Mouse (Mus musculus) bone marrow, adult 2 months (tissue): ENCODE measurements around the gene Boll. TPM values are rescaled to one million over a fixed set of nuclear protein-coding genes. Genes with fewer than 3 reads are reported as not detected.

ENCODE experiments used
- H3K27ac ChIP-seq: fragments of 200-500 bp; 2 replicates; pipeline ENCODE4 v1.5.1; 2012; ENCODE audit warnings: low read depth, mild to moderate bottlenecking, control low read depth, inconsistent platforms, low read length; ENCODE audit not compliant: control insufficient read depth, poor library complexity, insufficient read depth
- H3K4me1 ChIP-seq: fragments of 200-500 bp; 2 replicates; pipeline ENCODE4 v1.6.1; 2011; ENCODE audit warnings: low read length; ENCODE audit not compliant: control insufficient read depth, insufficient read depth
- H3K4me3 ChIP-seq: fragments of 200-500 bp; replicated peaks from 2 replicates; pipeline ENCODE3; 2011; ENCODE audit warnings: mild to moderate bottlenecking, low read depth, low read length, control low read depth; ENCODE audit not compliant: control insufficient read depth
- CTCF ChIP-seq: fragments of 200-500 bp; IDR thresholded peaks from 2 replicates; pipeline ENCODE4 v1.5.1; 2011; ENCODE audit warnings: low read length, control low read depth; ENCODE audit not compliant: control insufficient read depth, insufficient read depth
- POLR2A ChIP-seq: fragments of 200-500 bp; IDR thresholded peaks from 2 replicates; pipeline ENCODE4 v1.6.1; 2011; ENCODE audit warnings: low read depth, mild to moderate bottlenecking, control low read depth, low read length, borderline replicate concordance; ENCODE audit not compliant: control insufficient read depth
- WGBS: fragments of 180-500 bp; shearing (Covaris S2); methylation state at CpG from one replicate; pipeline ENCODE4 v1.1.7; 2018; 5-methylcytosine and 5-hydroxymethylcytosine counted together
- polyA plus RNA-seq: library from polyadenylated mRNA; stranded (reverse); fragments of >200 nt; gene quantifications from 2 replicates; pipeline ENCODE4 v1.2.4, GENCODE M21; 2011; ENCODE audit warnings: low replicate concordance; ENCODE audit not compliant: missing spikeins, insufficient read depth, insufficient read length

Gene Boll
- not detected in 2 replicates for polyA plus RNA-seq

DNA sequence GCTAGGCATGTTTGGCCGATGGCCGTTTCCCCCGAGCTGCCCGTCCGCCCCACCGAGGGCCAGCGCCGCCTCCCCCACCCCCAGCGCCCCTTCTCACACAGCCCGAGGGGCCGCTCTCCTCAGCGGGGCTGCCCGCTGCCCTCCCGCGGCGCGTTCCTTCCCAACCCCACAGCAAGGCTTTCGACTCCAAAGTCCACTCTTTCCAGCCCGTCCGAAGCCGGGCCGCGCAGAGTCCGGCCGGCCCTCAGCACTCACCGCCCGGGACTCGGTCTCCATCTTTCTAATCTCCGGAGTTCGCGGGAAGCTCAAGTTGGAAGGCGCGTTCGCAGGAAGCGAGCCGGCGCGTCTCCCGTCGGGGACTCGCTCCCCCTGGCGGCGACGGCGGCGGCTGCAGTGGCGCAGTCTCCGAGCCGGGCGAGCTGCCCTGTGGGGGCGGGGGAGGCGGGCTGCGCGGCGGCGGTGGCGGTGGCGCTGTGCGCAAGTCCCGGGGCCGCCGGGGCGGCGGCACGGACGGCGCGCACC is at the start of gene Boll:
Gene Boll (minus strand): TSS at position 426 of the 522 bp plus-strand sequence.
- peak within 1 kb of the TSS; percentile 66 for H3K4me3 ChIP-seq
- WGBS, result 20% methylated on average over 63 of the region's 68 CpGs

DNA sequence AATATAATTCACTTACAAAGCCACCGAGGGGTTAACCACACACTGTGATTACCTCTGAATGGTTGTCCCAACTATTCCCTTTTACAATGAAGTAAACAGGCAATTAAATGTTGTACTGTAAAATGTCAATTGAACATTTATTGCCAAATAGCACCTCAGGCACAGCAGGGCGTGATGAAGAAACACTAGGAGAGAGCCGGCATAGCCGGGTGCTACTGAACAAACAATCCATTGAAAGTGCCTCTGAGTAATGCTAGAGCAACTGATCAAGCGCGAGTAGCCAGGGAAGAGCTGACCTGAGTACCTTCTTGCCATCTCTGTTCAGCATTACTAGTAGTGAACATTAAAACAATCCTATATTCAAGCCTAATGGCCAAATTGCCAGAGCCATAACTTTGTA is 49.3 kb upstream of the Boll start:
- TF ChIP-seq POLR2A (no peak), CTCF (no peak)
- H3K4me3 ChIP-seq, result no peak overlapping the region
- WGBS, result 81% methylated on average over 6 of the region's 6 CpGs
- no peaks in the 10 kb centered on the region for H3K4me1 ChIP-seq
- no peak overlapping the region for H3K27ac ChIP-seq

More for the DNA sequence above, at the start of gene Boll:
- Histone ChIP-seq H3K4me1 (no peaks in the 10 kb centered on the region), H3K27ac (peak within 1 kb of the TSS; percentile 67; the same call in 1 of the 2 replicates)
- TF ChIP-seq POLR2A (no peak), CTCF (peak; percentile 59; the same call in 1 of the 2 replicates)

DNA sequence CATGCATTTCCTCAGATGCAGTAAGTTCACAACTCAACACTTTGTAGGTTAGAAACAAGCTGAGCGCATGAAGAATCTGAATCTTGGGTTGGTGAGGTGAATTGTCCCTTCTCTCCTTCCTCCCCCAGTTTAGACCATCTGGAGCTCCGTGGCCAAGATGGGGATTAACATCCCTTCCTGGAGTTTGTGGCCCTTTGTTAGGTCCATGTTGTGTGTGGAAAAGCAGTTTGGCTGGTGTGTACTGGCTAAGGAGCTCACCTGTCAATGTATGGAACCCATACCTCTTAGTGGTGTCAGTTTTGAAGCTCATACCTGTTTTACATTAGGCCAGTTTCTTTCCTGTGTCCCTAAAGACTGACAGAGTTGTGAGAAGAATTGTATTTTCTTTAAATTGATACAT is 47.8 kb upstream of the Boll start:
- WGBS, result 63% methylated on average over 2 of the region's 2 CpGs
- Histone ChIP-seq H3K27ac (no peak overlapping the region), H3K4me3 (no peak overlapping the region), H3K4me1 (no peaks in the 10 kb centered on the region)
- TF ChIP-seq POLR2A (no peak), CTCF (no peak)

DNA sequence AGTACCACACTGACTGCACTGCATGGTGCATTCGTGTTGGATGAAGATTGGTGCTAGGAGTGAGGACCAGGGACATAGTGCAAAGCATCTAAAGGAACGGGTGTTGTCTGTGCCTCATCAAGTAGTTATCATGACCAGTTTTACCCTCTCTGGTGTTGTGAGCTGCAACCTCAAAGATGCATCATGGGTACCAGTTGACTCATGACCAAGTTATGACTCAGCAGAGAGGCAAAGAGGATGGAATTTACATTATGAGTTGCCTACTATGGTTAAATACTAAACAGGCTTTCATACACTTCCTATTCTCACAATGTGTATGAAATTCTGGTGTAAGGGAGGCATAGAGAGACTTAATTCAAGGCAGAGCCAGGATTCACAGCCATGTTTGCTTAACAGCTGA is 47.4 kb upstream of the Boll start:
- Histone ChIP-seq H3K4me1 (no peaks in the 10 kb centered on the region), H3K4me3 (no peak overlapping the region), H3K27ac (no peak overlapping the region)
- 63% methylated on average over 2 of the region's 2 CpGs for WGBS
- TF ChIP-seq CTCF, result no peak
- no peak for TF ChIP-seq POLR2A

DNA sequence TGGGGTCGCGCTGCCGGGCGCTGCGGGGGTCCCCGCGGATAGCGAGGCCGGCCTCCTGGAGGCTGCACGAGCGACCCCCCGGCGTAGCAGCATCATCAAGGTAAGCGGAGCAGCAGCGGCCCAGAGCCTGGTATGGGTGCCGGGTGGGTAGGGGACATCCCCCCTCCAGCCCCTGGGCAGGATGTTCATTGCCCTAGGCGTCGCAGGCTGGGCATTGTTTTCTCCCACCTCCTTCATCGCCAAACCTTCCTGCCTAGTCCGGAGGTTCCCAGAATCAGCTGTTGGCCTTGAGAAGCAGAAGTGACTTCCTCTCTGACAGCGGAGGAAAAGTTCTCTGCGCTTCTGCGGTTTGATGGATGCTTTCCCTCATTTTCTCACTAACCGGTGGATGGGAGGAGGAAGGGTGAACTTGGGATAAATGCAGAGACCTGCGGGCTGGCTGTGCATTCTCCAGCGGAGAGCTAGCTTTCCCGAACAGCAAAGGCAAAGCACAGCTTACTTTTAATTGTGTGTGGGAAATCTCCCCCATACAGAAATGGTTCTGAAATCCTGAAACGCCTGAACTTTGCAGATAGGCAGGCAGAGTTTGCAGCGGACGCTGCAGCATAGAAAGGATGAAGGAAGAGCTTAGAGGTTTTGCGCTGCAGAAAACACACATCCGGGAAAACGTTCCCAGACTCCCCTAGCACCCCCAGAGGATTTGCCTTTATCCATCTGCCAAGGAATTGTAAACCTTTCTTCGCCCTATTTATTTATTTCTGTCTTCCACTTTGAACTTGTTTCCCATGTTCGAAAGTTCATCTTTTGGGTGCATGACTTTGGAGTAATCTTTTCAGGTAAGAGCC is 43.5 kb upstream of the Boll start:
- Histone ChIP-seq H3K4me1 (no peaks in the 10 kb centered on the region; the same call in 1 of the 2 replicates), H3K27ac (no peak overlapping the region; the same call in 1 of the 2 replicates), H3K4me3 (peak overlapping the region; percentile 45)
- TF ChIP-seq CTCF, result no peak
- no peak for TF ChIP-seq POLR2A
- WGBS, result 9% methylated on average over 35 of the region's 35 CpGs

DNA sequence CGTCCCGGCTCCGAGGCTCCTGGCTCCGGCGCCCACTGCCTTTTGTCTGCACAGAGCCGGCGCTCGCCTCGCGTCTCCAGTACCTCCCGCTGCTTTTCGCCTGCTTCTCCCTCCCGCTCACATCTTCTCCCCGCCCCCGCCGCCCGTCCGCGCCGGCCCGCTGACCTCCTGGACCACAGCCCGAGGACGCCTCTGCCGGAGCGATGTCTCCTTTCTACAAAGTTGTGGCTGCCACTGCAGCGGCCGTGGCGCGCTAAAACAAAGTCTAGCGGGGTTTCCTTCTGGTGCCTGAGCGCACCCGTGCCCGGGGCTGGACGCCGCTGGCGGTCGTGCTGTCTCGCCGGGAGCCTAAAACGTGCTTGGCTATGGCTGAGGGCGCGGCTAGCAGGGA is 42.7 kb upstream of the Boll start:
- peak overlapping the region; percentile 59 for H3K4me3 ChIP-seq
- under 1% methylated on average over 41 of the region's 42 CpGs for WGBS
- no peaks in the 10 kb centered on the region; the same call in 1 of the 2 replicates for H3K4me1 ChIP-seq
- TF ChIP-seq POLR2A, result no peak
- no peak for TF ChIP-seq CTCF
- no peak overlapping the region; the same call in 1 of the 2 replicates for H3K27ac ChIP-seq

DNA sequence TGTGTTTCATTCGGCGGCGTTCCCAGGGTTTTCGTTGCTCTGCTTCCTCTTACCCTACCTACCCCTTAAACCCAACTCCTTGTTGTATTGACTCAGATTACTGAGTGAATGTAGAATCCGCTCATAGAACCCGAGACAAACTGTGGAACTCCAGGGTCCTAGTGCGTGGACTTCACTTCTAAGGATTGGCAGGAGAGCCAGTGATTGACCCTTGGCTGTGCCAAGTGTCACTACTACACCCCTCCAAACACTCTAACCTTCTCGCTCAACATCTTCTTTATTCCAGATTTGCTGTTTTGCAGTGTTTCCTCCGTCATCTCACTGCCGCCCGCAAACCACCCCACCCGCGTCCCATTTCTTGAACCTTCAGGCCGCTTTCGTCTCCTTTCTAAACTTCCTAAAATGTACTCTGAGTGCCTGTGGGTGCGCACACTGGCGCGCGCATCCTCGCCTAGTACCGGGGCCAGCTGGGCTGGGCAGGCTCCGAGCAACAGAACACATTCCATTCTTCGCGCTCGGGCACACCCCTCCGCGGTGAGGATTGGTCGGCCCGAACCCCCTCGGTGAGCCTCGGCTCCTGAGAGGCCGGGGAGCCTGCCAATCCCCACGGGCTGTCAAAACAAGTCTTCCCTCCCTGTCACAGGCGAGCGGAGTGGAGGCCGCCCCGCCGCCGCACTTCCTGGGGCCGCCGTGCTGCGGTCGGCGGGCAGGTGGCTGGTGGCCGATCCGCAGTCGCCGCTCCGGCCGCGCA is 42.2 kb upstream of the Boll start, which contains the start of gene Plcl1:
Gene Plcl1 (plus strand): TSS at position 650 of the 751 bp plus-strand sequence.
- Histone ChIP-seq H3K4me3 (peak within 1 kb of the TSS; percentile 59), H3K27ac (no peak within 1 kb of the TSS; the same call in 1 of the 2 replicates), H3K4me1 (no peaks in the 10 kb centered on the region; the same call in 1 of the 2 replicates)
- 1% methylated on average over 51 of the region's 51 CpGs for WGBS
- no peak for TF ChIP-seq CTCF
- TF ChIP-seq POLR2A, result no peak; the same call in 1 of the 2 replicates
